Mouse (Mus musculus): ENCODE measurements around the gene Slc43a2.
A peak's percentile ranks its signal among the peaks of the same experiment; 100 is the strongest.

Slc43a2 gene

GRCm38 (mm10) chr11:75526943-75527342 lies 4.6 kb upstream of the Slc43a2 start:
- no peak for DNase-seq (ENCODE audit: extremely low read depth, insufficient read length, low spot score)

- no peak for DNase-seq (ENCODE audit: extremely low read depth, insufficient read length, low spot score)
Observed at GRCm38 (mm10) chr11:75529771-75530170, 1.7 kb upstream of the Slc43a2 start.

DNA sequence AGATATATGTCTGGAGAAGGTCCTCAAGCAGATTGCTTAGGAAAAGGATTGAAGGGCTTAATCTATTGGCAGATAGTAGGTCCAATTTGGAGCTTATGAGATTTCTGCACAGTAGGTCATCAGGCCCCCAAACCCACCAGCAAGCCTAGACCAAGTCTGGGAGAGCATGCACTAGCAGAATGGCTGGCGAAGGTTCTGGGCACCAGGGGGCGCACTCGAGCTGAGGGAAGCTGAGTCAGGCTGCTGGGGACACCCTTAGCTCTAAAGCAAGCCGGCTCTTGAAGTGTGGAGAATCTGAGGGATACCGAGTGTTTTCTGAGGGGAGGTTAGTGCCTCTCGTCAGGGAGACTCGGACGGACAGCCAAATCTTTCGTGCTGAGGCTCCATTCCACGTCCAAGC lies 1.2 kb upstream of the Slc43a2 start:
- peak; percentile 74 for DNase-seq (ENCODE audit: extremely low read depth, insufficient read length, low spot score)

DNA sequence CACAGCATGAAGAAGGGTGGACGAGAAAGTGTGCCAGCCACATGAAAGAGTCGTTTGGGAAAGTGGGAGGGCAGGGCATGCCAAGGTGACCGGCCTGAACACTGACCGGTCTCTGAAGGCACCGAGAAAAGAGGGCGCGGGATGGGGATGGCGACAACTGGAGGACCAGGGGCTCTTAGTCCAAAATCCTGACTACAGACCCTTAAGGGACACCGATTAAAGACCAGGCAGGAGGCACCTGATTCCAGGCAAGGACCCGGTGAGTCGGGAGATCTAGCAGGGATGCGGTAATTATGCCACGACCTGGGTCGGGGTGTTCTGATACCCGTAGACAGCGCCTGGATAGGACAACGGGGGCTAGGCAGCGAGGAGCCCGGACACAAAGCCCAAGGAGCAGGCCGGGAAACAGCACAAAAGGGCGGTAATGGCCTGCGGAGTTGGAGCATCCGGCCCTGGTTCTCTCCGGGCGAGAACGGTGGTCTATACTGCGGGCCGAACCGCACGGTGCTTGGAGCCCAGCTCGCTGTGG lies 585 bp upstream of the Slc43a2 start:
- no peak for DNase-seq (ENCODE audit: extremely low read depth, insufficient read length, low spot score)

DNA sequence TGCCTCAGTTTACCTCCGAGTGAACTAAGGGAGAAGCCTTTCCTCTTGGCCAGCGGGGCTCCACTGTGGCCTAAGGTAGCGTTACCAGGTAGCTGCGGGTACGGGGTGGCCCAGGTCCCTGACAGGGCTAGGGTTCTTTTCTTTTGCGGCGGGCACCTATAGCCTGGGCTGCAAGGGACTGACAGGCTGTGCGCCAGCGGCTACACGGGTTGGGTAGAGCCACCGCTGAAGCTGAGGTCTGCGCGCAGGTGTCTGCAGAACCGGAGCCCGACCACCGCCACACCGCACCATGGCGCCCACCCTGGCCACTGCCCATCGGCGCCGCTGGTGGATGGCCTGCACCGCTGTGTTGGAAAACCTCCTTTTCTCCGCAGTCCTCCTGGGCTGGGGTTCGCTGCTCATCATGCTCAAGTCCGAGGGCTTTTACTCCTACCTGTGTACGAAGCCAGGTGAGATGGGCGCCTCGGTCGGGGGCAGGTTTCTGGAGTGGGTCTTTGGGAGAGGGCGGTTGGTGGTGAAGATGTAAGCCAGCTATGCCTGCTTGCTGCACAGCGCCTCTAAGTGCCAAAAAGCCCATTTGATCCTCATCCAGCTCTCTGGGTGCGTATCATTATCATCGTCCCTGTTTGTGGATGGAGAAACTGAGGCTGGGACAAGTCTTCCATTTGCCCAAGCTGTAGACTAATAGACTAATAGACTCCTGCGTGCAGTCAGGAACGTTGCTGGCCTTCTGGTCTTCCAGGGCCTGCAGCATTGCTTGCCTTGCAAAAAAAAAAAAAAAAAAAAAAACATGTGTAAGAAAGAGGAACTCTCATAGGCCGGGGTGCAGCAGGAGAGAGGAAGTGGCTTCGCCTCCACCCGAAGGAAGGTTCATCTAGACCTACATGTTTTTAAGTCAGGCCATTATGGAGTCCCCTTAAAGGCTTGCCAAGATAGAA lies 1.1 kb downstream of the Slc43a2 start:
- DNase-seq (ENCODE audit: extremely low read depth, insufficient read length, low spot score): no peak

DNA sequence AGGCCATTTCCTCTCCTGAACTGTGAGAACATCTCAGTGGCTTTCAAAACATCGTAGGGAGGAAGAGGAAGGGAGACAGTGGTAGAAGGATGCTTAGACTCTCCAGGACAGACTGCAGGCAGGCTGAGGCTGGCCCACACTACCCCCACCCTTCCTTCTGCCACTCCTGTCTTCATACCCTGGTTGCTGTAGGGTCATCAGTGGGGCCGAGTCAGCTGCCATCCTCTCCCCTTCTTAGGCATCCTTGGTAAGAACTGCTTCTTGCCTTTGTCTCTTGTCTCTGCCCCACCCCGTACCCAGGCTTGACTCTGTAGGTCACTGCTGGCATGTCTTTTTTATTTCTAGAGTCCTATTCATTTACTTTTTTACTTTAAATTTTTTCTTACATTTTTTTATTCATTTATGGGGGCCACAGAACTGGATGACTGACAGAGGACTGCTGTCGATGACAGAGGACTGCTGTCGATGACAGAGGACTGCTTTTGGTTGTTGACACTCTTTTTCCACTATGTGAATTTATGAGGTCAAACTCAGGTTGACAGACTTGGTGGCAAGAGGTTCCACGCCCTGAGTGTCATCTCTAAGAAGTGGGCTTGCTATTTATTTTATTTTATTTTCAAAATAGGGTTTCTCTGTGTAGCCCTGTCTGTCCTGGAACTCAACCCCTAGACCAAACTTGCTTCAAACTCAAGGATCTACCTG lies 2.0 kb downstream of the Slc43a2 start:
- DNase-seq (ENCODE audit: extremely low read depth, insufficient read length, low spot score): no peak

- no peak for DNase-seq (ENCODE audit: extremely low read depth, insufficient read length, low spot score)
Observed at GRCm38 (mm10) chr11:75534286-75535033, 3.0 kb downstream of the Slc43a2 start.

DNA sequence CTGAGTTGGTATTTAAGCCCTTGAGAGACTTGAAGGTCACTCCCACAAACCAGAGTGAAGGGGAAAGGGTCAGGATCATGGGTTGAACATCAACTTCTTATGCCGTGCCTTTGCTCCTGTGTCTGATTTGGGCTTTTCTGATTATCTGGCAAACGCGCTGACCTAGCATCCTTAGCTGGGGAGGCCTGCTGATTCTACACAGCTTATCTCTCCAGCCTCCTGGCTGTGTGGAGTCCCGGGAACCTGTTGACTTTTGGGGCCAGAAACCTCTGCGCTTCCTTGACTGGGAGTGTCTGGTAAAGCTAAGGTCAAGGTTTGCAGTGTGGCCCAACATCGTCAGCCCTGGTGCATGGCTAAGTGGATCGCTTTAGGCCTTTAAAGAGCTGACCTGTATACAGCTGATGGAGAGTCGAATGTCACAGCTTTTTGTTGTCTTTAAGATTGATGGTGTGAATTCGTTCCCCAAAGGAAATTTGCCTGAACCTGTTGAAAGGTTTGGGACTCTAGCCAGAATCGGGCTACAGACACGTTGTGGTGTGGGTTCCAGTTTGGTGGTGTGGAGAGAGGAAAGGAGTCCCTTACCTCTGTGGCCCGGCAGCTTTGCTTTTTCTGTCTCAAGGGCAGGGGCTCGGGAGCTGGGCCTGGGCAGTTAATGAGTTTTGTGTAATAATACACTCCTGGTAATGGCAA lies 3.8 kb downstream of the Slc43a2 start:
- no peak for DNase-seq (ENCODE audit: extremely low read depth, insufficient read length, low spot score)

GRCm38 (mm10) chr11:75536255-75537024 lies 4.9 kb downstream of the Slc43a2 start:
- DNase-seq (ENCODE audit: extremely low read depth, insufficient read length, low spot score): no peak

GRCm38 (mm10) chr11:75537025-75537414 lies 5.5 kb downstream of the Slc43a2 start:
- no peak for DNase-seq (ENCODE audit: extremely low read depth, insufficient read length, low spot score)

DNA sequence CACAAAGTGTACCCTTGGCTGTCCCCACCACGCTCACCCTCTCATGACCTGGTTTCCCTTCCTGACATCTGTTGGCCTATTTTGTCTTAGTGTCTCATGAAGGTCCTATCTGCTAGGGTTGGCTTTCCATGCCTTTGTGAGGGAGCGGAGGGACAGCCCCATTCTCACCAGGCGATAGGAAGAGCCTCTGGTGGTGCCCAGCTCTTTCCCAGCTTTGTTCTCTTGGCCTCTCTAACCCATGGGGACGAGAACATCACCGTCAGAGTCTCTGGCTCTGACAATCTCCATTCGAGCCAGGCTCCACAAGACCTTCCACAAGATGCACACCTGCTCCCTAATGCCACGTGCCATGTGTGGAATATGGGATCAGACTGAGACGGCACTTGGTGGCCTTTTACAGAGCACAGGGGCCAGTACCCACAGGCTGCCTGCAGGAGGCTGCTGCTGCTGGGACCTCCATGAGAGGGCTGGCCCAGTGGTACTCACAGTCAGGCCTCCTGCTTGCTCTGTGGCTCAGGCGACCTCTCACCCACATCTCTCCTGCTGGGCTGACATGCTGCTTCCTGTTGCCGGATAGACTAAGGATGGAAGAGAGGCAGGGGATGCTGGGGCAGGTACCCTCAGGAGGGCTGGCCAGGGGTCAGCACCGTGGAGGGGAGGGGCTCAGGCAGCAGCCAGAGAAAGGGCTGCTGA lies 6.1 kb downstream of the Slc43a2 start:
- no peak for DNase-seq (ENCODE audit: extremely low read depth, insufficient read length, low spot score)

DNA sequence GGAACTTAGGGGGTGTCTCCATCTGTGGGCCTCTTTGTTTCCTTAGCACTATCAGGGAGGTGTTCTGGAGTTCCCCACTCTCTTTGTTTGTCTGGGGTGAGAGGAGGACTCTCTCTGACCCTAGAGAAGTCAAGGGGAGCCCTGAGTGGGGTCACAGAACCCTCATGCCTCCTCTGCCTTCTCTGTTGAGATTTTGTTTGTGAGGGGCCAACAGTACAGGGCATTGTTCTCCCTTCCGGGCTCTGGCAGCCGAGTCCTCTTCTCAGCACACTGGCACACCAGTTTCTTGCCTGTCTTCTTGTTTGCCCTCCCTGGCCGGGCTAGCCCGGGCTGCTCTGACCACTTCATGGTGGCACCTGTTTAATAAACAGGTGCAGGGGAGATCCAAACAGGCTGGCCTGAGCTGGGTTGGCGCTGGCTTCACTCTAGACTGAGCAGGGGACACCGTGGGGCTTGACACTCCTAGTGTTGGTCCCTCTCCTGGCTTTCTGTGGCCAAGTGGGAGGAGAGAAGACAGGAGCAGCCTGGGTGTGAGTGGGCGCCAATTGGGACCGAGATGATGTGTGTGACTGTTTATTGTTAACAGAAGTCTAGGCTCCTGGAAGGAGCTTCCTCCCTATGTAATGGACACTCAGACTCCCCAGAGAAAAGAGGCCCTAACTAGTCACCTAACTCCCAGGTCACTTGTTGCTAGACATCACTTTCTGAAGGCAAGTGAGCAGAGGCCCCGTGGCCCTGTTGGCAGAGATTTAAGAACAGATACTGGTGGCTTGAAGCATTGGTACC lies 6.9 kb downstream of the Slc43a2 start:
- DNase-seq (ENCODE audit: extremely low read depth, insufficient read length, low spot score): no peak

GRCm38 (mm10) chr11:75538970-75539299 lies 7.4 kb downstream of the Slc43a2 start:
- no peak for DNase-seq (ENCODE audit: extremely low read depth, insufficient read length, low spot score)

DNA sequence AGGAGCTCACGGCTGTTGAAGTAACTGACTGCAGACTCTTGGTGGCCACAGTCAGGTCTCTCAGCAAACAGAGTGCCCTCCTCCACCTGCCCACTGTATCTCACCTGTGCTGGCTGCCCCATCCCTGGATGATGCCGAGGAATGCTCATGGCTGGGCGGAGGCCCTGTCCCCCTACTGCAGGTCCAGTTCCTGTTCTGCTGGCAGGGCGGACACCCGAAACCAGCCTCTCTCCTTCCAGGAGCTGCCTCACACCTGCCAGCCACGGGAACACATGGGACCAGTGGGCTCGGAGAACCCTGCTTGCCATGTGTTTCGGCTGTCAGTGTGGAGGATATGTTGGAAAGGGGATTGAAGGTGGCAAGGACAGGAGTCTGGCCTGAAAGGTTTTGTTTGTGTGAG lies 8.7 kb downstream of the Slc43a2 start:
- no peak for DNase-seq (ENCODE audit: extremely low read depth, insufficient read length, low spot score)

DNA sequence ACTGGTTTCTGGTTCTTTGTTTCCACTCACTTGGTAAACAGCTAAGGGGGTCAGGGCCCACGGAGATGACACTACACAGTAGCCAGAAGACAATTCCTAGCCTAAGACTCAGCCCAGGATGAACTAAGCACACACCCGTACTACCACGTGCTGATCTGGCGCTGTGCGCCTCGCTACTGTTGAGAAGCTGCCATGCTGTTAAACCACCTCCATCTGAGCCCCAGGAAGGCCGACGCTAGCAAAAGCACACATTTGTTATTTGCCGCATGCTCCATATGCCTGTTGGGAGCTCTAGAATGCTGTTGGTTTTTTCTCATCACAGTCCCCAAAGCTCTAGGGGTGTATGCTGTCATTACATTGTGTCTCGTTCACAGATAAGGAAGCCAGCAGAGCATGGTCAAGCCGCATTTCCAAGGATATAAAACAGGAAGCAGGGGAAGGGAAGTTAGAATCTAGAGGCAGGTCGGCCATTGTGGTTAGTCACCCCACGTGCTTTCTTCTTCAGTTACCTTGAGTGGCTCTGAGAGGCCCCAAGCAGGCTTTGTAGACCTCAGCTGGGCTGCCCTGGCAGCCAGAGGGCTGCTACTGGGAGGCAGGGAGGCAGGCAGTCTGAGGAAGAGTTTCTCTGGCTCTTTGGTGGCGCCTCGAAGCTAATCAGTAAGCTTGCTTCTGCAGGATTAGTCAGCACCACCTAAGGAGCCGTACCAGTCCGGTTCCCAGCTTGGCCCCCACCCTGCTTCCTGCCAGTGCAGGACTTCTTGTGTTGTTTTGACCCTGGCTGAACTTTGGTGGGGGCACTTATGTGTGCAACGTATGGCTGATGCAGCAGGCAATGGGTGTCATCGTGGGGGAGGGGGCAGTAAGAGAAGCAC lies 9.5 kb downstream of the Slc43a2 start:
- no peak for DNase-seq (ENCODE audit: extremely low read depth, insufficient read length, low spot score)

DNA sequence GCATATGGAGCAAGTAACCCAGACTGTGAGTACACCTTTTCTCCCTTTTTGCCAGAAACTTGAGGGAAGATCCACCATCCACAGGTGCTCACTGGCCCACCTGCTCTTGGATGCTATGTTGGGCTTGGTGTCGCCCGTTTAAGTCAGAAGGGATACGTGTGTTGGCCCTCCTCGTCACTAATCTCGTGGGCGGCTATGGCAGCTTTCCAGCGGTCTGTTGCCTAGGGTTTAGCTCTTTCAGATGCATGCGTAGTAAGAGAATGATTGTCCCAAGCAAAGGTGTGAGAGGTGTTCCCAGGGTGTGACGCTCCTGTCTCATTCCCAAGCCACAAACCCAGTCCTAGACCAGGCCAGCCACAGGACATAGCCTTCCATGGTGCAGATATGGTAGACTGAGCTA lies 13.2 kb downstream of the Slc43a2 start:
- no peak for DNase-seq (ENCODE audit: extremely low read depth, insufficient read length, low spot score)

DNA sequence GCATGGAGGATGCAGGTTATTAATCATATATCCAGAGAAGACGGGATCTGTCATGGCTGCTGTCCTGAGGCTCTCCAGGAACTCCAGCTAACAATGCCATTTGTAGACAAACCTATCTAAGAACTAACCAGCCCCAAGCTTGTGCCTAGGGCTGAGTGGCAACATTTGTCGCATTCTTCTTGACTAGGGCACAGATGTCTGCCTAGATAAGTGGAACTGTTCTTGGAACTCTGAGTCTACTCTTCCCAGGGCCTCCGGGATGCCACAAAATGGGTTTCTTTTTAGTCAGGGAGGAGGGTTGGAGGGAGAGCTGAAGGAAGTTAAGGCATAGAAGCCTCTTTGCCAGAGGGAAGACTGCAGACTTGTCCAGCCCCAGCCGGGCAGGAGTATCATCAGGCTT lies 14.6 kb downstream of the Slc43a2 start:
- no peak for DNase-seq (ENCODE audit: extremely low read depth, insufficient read length, low spot score)

All from 3134 (cell line).